Mouse (Mus musculus): ENCODE results near the gene Clec10a. TPM values are rescaled to one million over a fixed set of nuclear protein-coding genes. Genes with fewer than 3 reads are reported as not detected.

Gene Clec10a
- polyA plus RNA-seq, 1 experiment from 2014 or later, result 0.35 TPM

DNA sequence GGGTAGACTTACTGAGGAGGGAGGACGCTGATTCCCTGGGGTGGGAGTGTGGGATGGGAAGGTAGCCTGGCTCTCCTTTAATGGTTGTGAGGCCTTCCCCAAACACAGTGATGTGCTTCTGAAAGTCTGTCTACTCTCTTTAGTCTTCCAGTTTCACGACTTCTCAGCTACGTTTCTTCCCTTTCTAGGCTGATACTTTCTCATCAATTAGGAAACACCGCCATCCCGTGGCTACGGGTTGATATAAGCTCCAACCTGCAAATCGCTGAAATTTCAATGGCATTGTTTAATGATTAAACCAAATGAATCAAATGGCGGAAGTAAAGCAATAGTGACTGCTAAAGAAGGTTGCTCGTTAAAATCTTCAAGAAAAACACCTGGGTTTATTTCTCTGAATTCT, 56.9 kb downstream of the Clec10a start:
- peaks cover 25% of the 10 kb centered on the region for H3K4me1 ChIP-seq
- no peaks in the 10 kb centered on the region for H3K9me3 ChIP-seq (replicated peaks)
- 14% methylated on average over 9 of the region's 9 CpGs for WGBS
- peak; percentile 45 for DNase-seq (ENCODE audit: low spot score)
- peaks cover 11% of the 10 kb centered on the region for H3K36me3 ChIP-seq
- H3K27me3 ChIP-seq (ENCODE audit: low read depth, poor library complexity, severe bottlenecking), result peaks cover 60% of the 10 kb centered on the region
- no peak overlapping the region for H3K27ac ChIP-seq (replicated peaks)
- H3K4me3 ChIP-seq, result no peak overlapping the region

- Histone ChIP-seq H3K9me3 (replicated peaks) (no peaks in the 10 kb centered on the region), H3K4me1 (peaks cover 29% of the 10 kb centered on the region), H3K27ac (replicated peaks) (peak overlapping the region; percentile 63; the same call in 1 of the 2 replicates), H3K4me3 (peak overlapping the region; percentile 56), H3K27me3 (ENCODE audit: low read depth, poor library complexity, severe bottlenecking) (peaks cover 60% of the 10 kb centered on the region), H3K36me3 (peaks cover 14% of the 10 kb centered on the region)
- WGBS, result 9% methylated on average over 26 of the region's 26 CpGs
- no peak for DNase-seq (ENCODE audit: low spot score)
Observed at GRCm38 (mm10) chr11:70213736-70214135, 57.7 kb downstream of the Clec10a start.

GRCm38 (mm10) chr11:70214191-70214855, 58.3 kb downstream of the Clec10a start:
- Histone ChIP-seq H3K9me3 (replicated peaks) (no peaks in the 10 kb centered on the region), H3K4me3 (peak overlapping the region; percentile 56), H3K27ac (replicated peaks) (peak overlapping the region; percentile 63; the same call in 1 of the 2 replicates), H3K27me3 (ENCODE audit: low read depth, poor library complexity, severe bottlenecking) (peaks cover 65% of the 10 kb centered on the region), H3K4me1 (peaks cover 35% of the 10 kb centered on the region), H3K36me3 (peaks cover 17% of the 10 kb centered on the region)
- peak; percentile 61 for DNase-seq (ENCODE audit: low spot score)
- WGBS, result 2% methylated on average over 46 of the region's 46 CpGs

DNA sequence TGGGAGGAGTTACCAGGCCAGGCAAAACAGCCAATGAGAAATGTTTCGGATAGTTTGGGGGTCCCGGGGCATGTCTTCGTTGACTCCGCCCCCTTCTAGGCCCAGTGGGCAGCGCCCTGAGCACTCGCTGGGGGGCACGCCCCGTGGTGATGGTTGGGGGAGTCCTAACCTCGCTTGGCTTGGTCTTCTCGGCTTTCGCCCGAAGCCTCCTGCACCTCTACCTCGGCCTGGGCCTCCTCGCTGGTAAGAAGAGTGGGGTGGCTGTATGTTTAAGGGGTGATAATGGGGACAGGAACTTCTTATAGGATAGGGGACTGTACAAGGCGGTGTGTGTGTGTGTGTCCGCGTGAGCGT, 58.8 kb downstream of the Clec10a start:
- WGBS, result 2% methylated on average over 18 of the region's 18 CpGs
- DNase-seq (ENCODE audit: low spot score), result no peak
- Histone ChIP-seq H3K4me3 (peak overlapping the region; percentile 56), H3K4me1 (peaks cover 40% of the 10 kb centered on the region), H3K36me3 (peaks cover 17% of the 10 kb centered on the region), H3K27ac (replicated peaks) (no peak overlapping the region), H3K9me3 (replicated peaks) (no peaks in the 10 kb centered on the region), H3K27me3 (ENCODE audit: low read depth, poor library complexity, severe bottlenecking) (peaks cover 66% of the 10 kb centered on the region)

GRCm38 (mm10) chr11:70215301-70215700, 59.3 kb downstream of the Clec10a start:
- peak overlapping the region; percentile 56; the same call in 1 of the 2 replicates for H3K4me3 ChIP-seq
- peaks cover 66% of the 10 kb centered on the region for H3K27me3 ChIP-seq (ENCODE audit: low read depth, poor library complexity, severe bottlenecking)
- H3K36me3 ChIP-seq, result peaks cover 17% of the 10 kb centered on the region

DNA sequence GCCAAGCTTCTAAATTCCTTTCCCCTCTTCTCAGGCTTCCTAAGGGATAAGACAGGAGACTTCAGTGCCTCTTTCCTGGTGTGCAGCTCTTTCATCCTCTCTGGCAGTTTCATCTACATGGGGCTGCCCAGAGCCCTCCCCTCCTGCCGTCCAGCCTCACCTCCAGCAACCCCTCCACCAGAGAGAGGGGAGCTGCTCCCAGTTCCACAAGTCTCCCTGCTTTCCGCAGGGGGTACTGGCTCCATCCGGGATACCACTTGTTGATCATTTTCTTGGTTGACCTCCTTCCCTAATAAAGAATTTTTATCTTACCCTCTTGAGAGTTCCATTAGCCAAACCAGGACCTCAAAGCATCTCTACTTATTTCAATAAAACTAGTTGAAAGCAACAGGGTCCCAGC, 60.1 kb downstream of the Clec10a start:
- H3K27ac ChIP-seq (replicated peaks), result no peak overlapping the region
- H3K9me3 ChIP-seq (replicated peaks), result no peaks in the 10 kb centered on the region
- WGBS, result 50% methylated on average over 3 of the region's 3 CpGs
- H3K4me1 ChIP-seq, result peaks cover 53% of the 10 kb centered on the region
- peaks cover 66% of the 10 kb centered on the region for H3K27me3 ChIP-seq (ENCODE audit: low read depth, poor library complexity, severe bottlenecking)
- no peak for DNase-seq (ENCODE audit: low spot score)
- no peak overlapping the region for H3K4me3 ChIP-seq
- peaks cover 17% of the 10 kb centered on the region for H3K36me3 ChIP-seq

More at GRCm38 (mm10) chr11:70215301-70215700, 59.3 kb downstream of the Clec10a start:
- DNase-seq (ENCODE audit: low spot score), result no peak
- no peak overlapping the region for H3K27ac ChIP-seq (replicated peaks)
- no peaks in the 10 kb centered on the region for H3K9me3 ChIP-seq (replicated peaks)
- peaks cover 45% of the 10 kb centered on the region for H3K4me1 ChIP-seq
- 9% methylated on average over 22 of the region's 22 CpGs for WGBS

- Histone ChIP-seq H3K9me3 (replicated peaks) (no peaks in the 10 kb centered on the region), H3K27ac (replicated peaks) (no peak overlapping the region), H3K36me3 (peaks cover 17% of the 10 kb centered on the region), H3K4me1 (peaks cover 67% of the 10 kb centered on the region), H3K27me3 (ENCODE audit: low read depth, poor library complexity, severe bottlenecking) (peaks cover 66% of the 10 kb centered on the region), H3K4me3 (no peak overlapping the region)
- no peak for DNase-seq (ENCODE audit: low spot score)
- 88% methylated on average over 4 of the region's 4 CpGs for WGBS
Observed at GRCm38 (mm10) chr11:70218039-70218438, 62.0 kb downstream of the Clec10a start.

GRCm38 (mm10) chr11:70218741-70219470, 62.9 kb downstream of the Clec10a start:
- H3K27me3 ChIP-seq (ENCODE audit: low read depth, poor library complexity, severe bottlenecking), result peaks cover 64% of the 10 kb centered on the region
- H3K27ac ChIP-seq (replicated peaks), result no peak overlapping the region
- H3K9me3 ChIP-seq (replicated peaks), result no peaks in the 10 kb centered on the region
- H3K4me1 ChIP-seq, result peaks cover 60% of the 10 kb centered on the region
- no peak for DNase-seq (ENCODE audit: low spot score)
- peaks cover 17% of the 10 kb centered on the region for H3K36me3 ChIP-seq
- peak overlapping the region; percentile 73; the same call in 1 of the 2 replicates for H3K4me3 ChIP-seq
- WGBS, result 86% methylated on average over 15 of the region's 15 CpGs

- WGBS, result 54% methylated on average over 7 of the region's 7 CpGs
- Histone ChIP-seq H3K36me3 (peaks cover 17% of the 10 kb centered on the region), H3K4me3 (peak overlapping the region; percentile 73), H3K4me1 (peaks cover 53% of the 10 kb centered on the region), H3K27me3 (ENCODE audit: low read depth, poor library complexity, severe bottlenecking) (peaks cover 64% of the 10 kb centered on the region), H3K9me3 (replicated peaks) (no peaks in the 10 kb centered on the region), H3K27ac (replicated peaks) (peak overlapping the region; percentile 91)
- DNase-seq (ENCODE audit: low spot score), result no peak
Observed at GRCm38 (mm10) chr11:70219873-70220272, 63.9 kb downstream of the Clec10a start.

- H3K27me3 ChIP-seq (ENCODE audit: low read depth, poor library complexity, severe bottlenecking), result peaks cover 64% of the 10 kb centered on the region
- peak overlapping the region; percentile 73 for H3K4me3 ChIP-seq
- H3K27ac ChIP-seq (replicated peaks), result peak overlapping the region; percentile 91
- under 1% methylated on average over 24 of the region's 24 CpGs for WGBS
- H3K36me3 ChIP-seq, result peaks cover 17% of the 10 kb centered on the region
- H3K9me3 ChIP-seq (replicated peaks), result no peaks in the 10 kb centered on the region
- peaks cover 49% of the 10 kb centered on the region for H3K4me1 ChIP-seq
- no peak for DNase-seq (ENCODE audit: low spot score)
Observed at GRCm38 (mm10) chr11:70220323-70220722, 64.3 kb downstream of the Clec10a start.

Other genes starting within 250 kb of the Clec10a start
- 98.4 and 111 TPM in 2 replicates for gene Gps2, start 242.3 kb upstream of the Clec10a start, polyA plus RNA-seq (2016; fragmentation: Nextera tagmentation; extraction: Ambion mirVana)
- 2,258 and 2,701 TPM in 2 replicates for gene Eif5a, start 234.2 kb upstream of the Clec10a start, polyA plus RNA-seq (2016; fragmentation: Nextera tagmentation; extraction: Ambion mirVana)
- gene Ybx2, start 220.4 kb upstream of the Clec10a start, polyA plus RNA-seq (2016; fragmentation: Nextera tagmentation; extraction: Ambion mirVana), result 2.4 and 2.8 TPM in 2 replicates
- 12.6 and 12.8 TPM in 2 replicates for gene Slc2a4, start 208.0 kb upstream of the Clec10a start, polyA plus RNA-seq (2016; fragmentation: Nextera tagmentation; extraction: Ambion mirVana)
- gene Cldn7, start 191.4 kb upstream of the Clec10a start, polyA plus RNA-seq (2016; fragmentation: Nextera tagmentation; extraction: Ambion mirVana), result 7.1 and 7.6 TPM in 2 replicates
- 20.5 and 26.3 TPM in 2 replicates for gene Ctdnep1, start 175.0 kb upstream of the Clec10a start, polyA plus RNA-seq (2016; fragmentation: Nextera tagmentation; extraction: Ambion mirVana)
- 151 and 155 TPM in 2 replicates for gene Elp5, start 173.7 kb upstream of the Clec10a start, polyA plus RNA-seq (2016; fragmentation: Nextera tagmentation; extraction: Ambion mirVana)
- 409 and 454 TPM in 2 replicates for gene Gabarap, start 165.1 kb upstream of the Clec10a start, polyA plus RNA-seq (2016; fragmentation: Nextera tagmentation; extraction: Ambion mirVana)
- 95.1 and 96.3 TPM in 2 replicates for gene Phf23, start 160.4 kb upstream of the Clec10a start, polyA plus RNA-seq (2016; fragmentation: Nextera tagmentation; extraction: Ambion mirVana)
- gene Dvl2, start 155.6 kb upstream of the Clec10a start, polyA plus RNA-seq (2016; fragmentation: Nextera tagmentation; extraction: Ambion mirVana), result 52.1 and 54.1 TPM in 2 replicates
- 42.2 and 48.6 TPM in 2 replicates for gene Acadvl, start 140.8 kb upstream of the Clec10a start, polyA plus RNA-seq (2016; fragmentation: Nextera tagmentation; extraction: Ambion mirVana)
- gene Dlg4, start 139.3 kb upstream of the Clec10a start, polyA plus RNA-seq (2016; fragmentation: Nextera tagmentation; extraction: Ambion mirVana), result 16.6 and 23.8 TPM in 2 replicates
- 0.58 and 0.73 TPM in 2 replicates for gene Asgr1, start 102.1 kb upstream of the Clec10a start, polyA plus RNA-seq (2016; fragmentation: Nextera tagmentation; extraction: Ambion mirVana)
- not detected in 2 replicates for gene Asgr2, start 63.6 kb upstream of the Clec10a start, polyA plus RNA-seq (2016; fragmentation: Nextera tagmentation; extraction: Ambion mirVana)
- gene Mgl2, start 25.9 kb upstream of the Clec10a start, polyA plus RNA-seq (2016; fragmentation: Nextera tagmentation; extraction: Ambion mirVana), result 0.12 TPM in 1 of 2 replicates, not detected in the other
- 1.2 and 1.3 TPM in 2 replicates for gene Slc16a11, start 56.6 kb downstream of the Clec10a start, polyA plus RNA-seq (2016; fragmentation: Nextera tagmentation; extraction: Ambion mirVana)
- gene Slc16a13, start 64.9 kb downstream of the Clec10a start, polyA plus RNA-seq (2016; fragmentation: Nextera tagmentation; extraction: Ambion mirVana), result 16.0 and 18.9 TPM in 2 replicates
- gene Bcl6b, start 73.6 kb downstream of the Clec10a start, polyA plus RNA-seq (2016; fragmentation: Nextera tagmentation; extraction: Ambion mirVana), result 4.8 and 5.0 TPM in 2 replicates
- 241 and 244 TPM in 2 replicates for gene 0610010K14Rik, start 81.7 kb downstream of the Clec10a start, polyA plus RNA-seq (2016; fragmentation: Nextera tagmentation; extraction: Ambion mirVana)
- gene Gm21988, start 83.6 kb downstream of the Clec10a start, polyA plus RNA-seq (2016; fragmentation: Nextera tagmentation; extraction: Ambion mirVana), result 9.6 and 10.7 TPM in 2 replicates
- 104 and 128 TPM in 2 replicates for gene Rnasek, start 83.6 kb downstream of the Clec10a start, polyA plus RNA-seq (2016; fragmentation: Nextera tagmentation; extraction: Ambion mirVana)
- gene Alox12, start 99.2 kb downstream of the Clec10a start, polyA plus RNA-seq (2016; fragmentation: Nextera tagmentation; extraction: Ambion mirVana), result 2.5 TPM in 2 replicates
- not detected in 2 replicates for gene Alox12e, start 166.4 kb downstream of the Clec10a start, polyA plus RNA-seq (2016; fragmentation: Nextera tagmentation; extraction: Ambion mirVana)
- 0.26 TPM in 1 of 2 replicates, not detected in the other for gene Alox15, start 195.8 kb downstream of the Clec10a start, polyA plus RNA-seq (2016; fragmentation: Nextera tagmentation; extraction: Ambion mirVana)

Data from midbrain, embryonic 10.5 days (tissue).